Mouse (Mus musculus) layer of hippocampus, adult 18-20 months (tissue): ENCODE results near the gene Helz2. TPM values are rescaled to one million over a fixed set of nuclear protein-coding genes. Genes with fewer than 3 reads are reported as not detected.
A peak's percentile ranks its signal among the peaks of the same experiment; 100 is the strongest.
"Not testable (repeated sequence)": the region's sequence is repeated elsewhere in the genome, so short reads cannot be mapped to it uniquely, and the experiment has no call there.

Experiments
- DNase-seq, 2 experiments: peaks; one replicate each; pipeline ENCODE4 v3.0.0; 2022; ENCODE audit warnings: low spot score in 2 of 2
- total RNA-seq, 2 experiments: library from RNA; stranded (reverse); gene quantifications; 2 replicates each; pipeline ENCODE4 v1.2.3; 2021

The Helz2 gene
- total RNA-seq, 2 experiments from 2014 or later: 1.9 to 2.5 TPM

DNA sequence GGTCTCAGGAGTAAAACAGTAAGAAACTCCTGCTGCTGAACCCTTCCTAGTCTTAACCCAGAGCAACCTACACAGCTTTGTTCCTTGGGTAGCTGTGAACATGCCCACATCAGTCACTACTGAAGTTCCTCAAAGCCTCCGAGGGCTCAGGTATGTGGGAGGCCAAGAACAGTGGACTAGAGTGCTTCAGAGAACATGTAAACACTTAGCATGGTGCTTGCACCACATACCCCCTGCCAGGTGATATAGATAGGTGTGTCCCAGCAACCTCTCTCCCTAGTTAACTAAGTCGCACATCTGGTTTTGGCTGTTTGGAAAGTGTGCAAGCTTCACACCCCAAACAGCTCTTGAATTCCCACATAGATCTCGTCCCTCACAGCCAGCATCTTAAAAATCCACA lies 40.2 kb downstream of the Helz2 start:
- no peak for DNase-seq

DNA sequence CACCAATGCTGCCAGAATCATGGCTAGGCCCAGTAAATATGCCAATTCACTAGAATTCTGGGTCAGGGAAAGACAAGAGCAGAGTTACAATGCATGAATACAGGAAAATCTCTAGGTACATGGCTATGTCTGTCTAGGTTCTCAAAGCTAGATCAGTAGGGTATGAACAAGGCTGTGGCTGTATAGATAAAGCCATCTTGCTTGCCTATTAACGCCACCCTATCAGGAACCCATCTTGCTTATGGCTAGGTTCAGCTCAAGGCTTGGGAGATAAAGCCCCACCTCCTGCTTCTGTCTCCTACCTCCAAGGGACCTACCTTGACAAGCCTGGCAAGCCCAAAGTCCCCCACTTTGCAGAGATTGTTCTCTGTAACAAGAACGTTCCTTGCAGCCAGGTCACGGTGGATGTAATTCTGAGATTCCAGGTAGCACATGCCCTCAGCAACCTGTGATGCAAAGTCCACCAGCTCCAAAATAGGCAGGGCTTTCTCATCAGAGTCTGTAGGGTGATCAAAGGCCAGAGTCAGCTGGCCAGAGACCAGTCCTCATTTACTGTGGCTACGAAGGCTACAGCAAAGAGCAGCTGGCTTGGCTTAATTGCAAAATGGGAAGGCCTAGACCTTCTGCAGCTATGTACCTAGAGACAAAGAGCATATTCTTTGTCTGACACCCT lies 45.1 kb downstream of the Helz2 start:
- no peak for DNase-seq

DNA sequence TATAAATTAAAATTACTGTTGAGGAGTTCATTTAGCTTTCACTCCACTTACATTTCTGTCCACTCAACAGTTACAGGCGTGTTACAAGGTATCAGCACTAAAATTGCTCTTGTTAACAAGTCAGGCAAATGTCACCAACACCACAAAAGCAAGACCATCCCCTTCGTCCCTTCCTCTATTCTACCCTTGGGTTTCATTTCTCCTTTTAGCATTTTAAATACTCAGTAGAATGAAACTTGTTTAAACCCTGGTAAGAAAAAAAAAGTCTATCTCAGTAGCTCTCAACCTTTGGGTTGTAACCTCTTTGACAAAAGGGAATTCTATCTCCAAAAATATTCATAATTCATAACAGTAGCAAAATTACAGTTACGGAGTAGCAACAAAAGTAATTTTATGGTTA lies 48.8 kb downstream of the Helz2 start:
- no peak for DNase-seq

DNA sequence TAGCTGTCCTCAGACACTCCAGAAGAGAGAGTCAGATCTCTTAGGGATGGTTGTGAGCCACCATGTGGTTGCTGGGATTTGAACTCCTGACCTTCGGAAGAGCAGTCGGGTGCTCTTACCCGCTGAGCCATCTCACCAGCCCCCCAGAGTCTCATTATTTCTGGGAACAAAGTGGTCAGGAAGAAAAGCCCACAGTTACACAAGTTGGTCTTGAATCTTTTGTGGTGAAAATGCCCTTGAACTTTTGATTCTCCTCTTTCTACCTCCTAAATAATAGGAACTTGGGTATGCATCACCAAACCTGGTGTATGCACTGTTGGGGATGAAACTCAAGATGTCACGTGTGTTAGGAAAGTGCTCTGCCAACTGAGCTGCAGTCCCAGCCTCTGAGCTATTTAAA lies 49.9 kb downstream of the Helz2 start:
- no peak for DNase-seq

DNA sequence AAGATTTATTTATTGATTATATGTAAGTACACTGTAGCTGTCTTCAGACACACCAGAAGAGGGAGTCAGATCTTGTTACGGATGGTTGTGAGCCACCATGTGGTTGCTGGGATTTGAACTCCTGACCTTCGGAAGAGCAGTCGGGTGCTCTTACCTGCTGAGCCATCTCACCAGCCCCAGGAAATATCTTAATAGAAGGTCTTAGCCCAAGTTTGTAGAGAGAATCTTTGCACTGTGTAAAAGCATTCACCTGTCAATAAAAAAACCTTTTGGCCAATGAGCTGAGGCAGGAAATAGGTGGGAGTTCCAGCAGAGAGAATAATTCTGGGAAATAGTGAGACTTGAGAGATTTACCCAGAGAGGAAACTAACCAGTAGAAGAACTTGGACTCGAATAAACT lies 50.4 kb downstream of the Helz2 start:
- not testable (repeated sequence) for DNase-seq

DNA sequence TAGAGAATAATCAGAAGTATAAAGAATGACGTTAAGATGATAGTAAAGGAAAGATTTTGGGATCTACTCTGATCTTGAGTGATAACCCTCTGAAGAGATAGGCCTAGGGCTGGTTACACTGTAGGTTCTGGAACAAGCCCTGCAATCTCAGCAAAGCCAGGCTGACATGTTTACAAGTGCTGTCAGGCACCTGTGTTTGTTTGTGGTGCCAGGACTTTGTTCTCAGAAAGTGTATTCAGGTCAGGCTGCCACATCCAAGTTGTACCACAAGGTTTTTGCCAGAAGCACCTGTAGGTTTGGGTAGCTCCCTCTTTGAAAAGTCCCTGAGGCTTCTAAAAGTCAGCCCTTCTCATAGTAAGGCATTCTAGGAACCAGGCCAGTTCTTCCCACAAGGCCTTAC lies 52.5 kb downstream of the Helz2 start:
- no peak for DNase-seq

DNA sequence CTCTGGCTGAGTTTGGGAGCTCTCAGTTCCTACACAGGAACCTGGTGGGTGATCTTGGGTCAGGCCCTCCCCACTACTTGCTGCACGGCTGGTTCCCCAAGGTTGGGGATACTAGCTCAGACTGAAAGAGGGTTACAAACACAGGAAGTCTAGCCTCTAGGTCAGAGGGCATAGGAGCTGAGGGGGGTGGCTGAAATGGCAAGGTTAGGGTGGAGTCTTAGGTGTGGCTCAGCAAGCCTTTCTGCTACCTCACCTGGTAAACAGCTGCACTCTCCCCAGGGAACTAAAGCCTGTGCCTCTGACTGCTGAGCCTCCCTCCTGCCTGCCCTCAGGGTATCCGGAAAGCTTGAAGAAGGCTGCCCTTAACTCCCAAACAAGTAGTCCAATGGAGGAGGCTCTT lies 53.1 kb downstream of the Helz2 start:
- DNase-seq: no peak

DNA sequence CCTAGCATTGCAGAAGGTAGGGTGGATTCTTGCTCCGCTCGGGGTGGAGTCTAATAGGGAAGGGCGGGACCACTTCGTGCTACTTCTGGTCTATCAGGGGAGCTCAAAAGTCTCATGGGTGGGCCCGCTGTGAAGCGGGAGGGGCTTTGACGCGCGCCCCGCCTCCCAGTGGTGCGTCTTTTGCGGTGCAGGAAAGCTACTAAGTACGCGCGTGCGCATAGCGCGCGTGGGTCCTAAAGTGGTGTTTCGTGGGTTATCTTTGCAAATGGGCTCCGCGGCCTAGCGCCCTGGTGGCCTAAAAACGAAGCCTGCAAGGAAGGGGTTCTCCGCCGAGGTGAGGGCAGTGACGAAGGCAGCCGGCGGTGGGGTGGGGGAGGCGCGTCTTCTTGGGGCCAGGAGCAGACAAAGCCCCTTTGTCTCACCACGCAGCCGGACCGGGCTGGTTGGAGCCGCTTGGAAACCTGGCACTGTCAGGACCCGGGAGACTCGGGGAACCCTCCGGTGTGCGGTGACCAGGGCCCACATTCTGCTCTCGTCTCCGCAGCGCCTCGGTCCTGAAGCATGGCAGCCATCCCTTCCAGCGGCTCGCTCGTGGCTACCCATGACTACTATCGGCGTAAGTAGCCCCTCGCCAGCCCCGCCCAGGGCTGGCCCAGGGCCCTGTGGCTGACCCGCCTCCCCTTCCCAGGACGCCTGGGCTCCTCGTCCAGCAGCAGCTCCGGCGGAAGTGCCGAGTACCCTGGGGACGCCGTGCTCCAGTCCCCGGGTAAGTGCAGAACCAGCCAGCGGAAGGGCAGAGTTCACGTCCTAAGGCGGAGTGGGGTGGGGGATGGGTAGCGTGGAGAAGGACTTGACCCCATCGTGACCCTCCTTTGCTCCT lies 54.5 kb downstream of the Helz2 start, which contains the start of gene Ppdpf:
Gene Ppdpf (plus strand): TSS at position 127 of the 880 bp plus-strand sequence.
- DNase-seq: peak; percentile 94 to 96

DNA sequence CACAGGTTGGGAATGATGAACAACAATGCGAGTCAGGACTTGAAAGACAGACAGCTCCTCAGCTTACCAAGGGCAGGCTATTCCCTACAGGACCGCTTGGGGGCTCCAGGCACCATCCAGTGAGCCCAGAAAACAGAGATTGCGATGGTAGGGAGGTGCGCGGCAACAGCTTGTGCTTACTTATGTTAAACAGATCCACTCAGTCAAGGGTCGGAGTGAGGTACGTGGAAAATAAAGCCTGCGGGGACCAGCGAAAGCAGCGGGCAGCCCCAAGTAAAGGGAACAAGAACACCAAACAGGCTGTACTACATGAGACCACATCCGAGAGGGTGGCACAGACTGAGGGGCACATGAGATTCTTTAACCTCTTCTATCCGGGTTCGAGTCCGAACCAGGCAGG lies 55.2 kb downstream of the Helz2 start:
- DNase-seq: peak; percentile 87 to 95

DNA sequence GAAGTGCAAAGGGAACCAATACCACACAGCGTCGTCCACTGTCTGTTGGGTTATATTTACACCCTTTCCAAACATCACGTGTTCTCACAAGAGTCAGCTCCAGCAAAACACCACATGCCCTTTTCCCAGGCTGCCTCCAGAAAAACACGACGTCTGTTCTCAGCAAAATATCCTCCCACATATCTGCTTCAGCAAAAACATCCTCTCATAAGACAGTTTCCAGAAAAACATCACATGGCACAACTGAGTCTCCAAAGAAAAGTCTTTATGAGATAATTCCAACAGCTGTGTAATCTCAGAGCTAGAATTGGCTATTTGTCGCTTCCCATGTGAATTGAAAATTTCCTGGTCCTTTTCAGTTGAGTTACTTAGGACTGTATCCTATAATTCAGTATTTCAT lies 60.9 kb downstream of the Helz2 start:
- DNase-seq: peak in 1 of 2 experiments; percentile 60

DNA sequence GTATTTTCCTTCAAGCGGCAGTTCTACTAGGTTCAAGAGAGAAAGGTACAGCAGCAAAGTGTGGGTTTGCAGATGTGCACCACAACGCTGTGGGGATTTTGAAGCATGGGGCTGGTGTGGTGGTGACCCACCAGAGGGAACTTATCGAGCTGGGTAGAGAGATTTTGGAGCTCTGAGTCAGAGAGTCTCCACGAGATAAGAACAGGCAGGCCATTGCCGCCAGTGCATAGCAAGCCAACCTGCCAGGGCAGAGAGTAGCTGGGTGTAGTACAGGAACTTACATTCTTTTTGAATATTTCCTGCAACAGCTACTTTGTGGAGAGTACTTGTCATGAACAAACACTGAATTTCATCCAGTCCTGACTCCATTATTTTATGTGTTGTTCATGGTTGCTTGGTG lies 63.4 kb downstream of the Helz2 start:
- no peak for DNase-seq

DNA sequence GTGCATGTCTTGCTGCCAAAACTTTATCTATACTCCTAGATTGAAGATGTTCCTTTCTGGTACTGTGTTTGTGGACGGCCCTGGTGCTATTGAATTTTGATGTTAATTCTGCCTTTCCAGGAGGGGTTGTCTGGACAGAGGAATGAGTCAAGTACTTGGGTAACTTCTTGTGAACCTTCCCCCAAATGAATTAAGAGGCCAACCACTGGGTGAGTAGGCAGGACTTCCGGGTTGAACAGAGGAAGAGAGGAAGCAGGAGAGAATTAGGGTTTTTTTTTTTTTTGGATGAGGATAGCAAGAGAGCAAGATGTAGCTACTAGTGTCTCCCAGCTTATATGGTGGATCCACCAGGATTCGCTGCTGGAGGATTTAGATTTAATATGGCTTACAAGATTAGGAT lies 63.8 kb downstream of the Helz2 start:
- no peak for DNase-seq

Other genes starting within 250 kb of the Helz2 start
- 10 to 100 TPM; 15.7 to 19.6 TPM for gene Chrna4, start 198.5 kb downstream of the Helz2 start, total RNA-seq
- 100 to 1,000 TPM; 324 to 327 TPM for gene Kcnq2, start 106.7 kb downstream of the Helz2 start, total RNA-seq
- gene Eef1a2, start 85.0 kb downstream of the Helz2 start, total RNA-seq: 1,000 to 10,000 TPM; 1,191 to 1,260 TPM
- 10 to 100 TPM; 84.9 to 85.1 TPM for gene Ppdpf, start 54.8 kb downstream of the Helz2 start, total RNA-seq
- gene Ptk6, start 39.2 kb downstream of the Helz2 start, total RNA-seq: not detected
- under 1 TPM; 0.15 to 0.40 TPM for gene Srms, start 28.8 kb downstream of the Helz2 start, total RNA-seq
- gene Fndc11, start 22.0 kb downstream of the Helz2 start, total RNA-seq: under 1 TPM in 1 of 2 experiments, not detected in 1; 0.22 TPM
- gene Gmeb2, start 46.0 kb upstream of the Helz2 start, total RNA-seq: 10 to 100 TPM; 17.9 to 18.1 TPM
- 100 to 1,000 TPM; 560 to 580 TPM for gene Stmn3, start 72.5 kb upstream of the Helz2 start, total RNA-seq
- gene Rtel1, start 77.7 kb upstream of the Helz2 start, total RNA-seq: 10 to 100 TPM; 25.3 to 28.8 TPM
- gene Zgpat, start 122.9 kb upstream of the Helz2 start, total RNA-seq: 10 to 100 TPM; 70.2 to 71.1 TPM
- 10 to 100 TPM; 41.1 to 46.0 TPM for gene Arfrp1, start 123.4 kb upstream of the Helz2 start, total RNA-seq
- 10 to 100 TPM; 37.1 to 43.2 TPM for gene Lime1, start 138.1 kb upstream of the Helz2 start, total RNA-seq
- gene Zbtb46, start 217.4 kb upstream of the Helz2 start, total RNA-seq: 1 to 10 TPM; 8.0 to 8.4 TPM